Mouse (Mus musculus) left cerebral cortex, postnatal 4 days (tissue): ENCODE results near the gene Ebpl. TPM values are rescaled to one million over a fixed set of nuclear protein-coding genes. Genes with fewer than 3 reads are reported as not detected.
"Not testable (repeated sequence)": the region's sequence is repeated elsewhere in the genome, so short reads cannot be mapped to it uniquely, and the experiment has no call there.

Experiments
- DNase-seq: peaks from one replicate; pipeline ENCODE4 v3.0.0-alpha.2; 2022
- intact Hi-C: fragments of 180-260 bp; cut with DNase I; formaldehyde crosslinking; loops from one replicate; pipeline ENCODE4 v1.15.1; 2025
- total RNA-seq, 2 experiments: library from RNA; stranded (reverse); gene quantifications; 2 replicates each; pipeline ENCODE4 v1.2.3; 2021

The Ebpl gene
- total RNA-seq, 2 experiments from 2014 or later, result 7.0 to 7.4 TPM

GRCm38 (mm10) chr14:61330591-61330990 lies 29.6 kb downstream of the Ebpl start:
- DNase-seq, result peak; percentile 78
- intact Hi-C loops, result loop anchor here (5.0 kb wide), 1 partner anchor 167 kb away; no protein-coding TSS in a partner anchor

- intact Hi-C loops, result no loop called here
- peak; percentile 84 for DNase-seq
These were observed 32.4 kb downstream of the Ebpl start for GRCm38 (mm10) chr14:61327618-61328450.

GRCm38 (mm10) chr14:61327007-61327406 lies 33.2 kb downstream of the Ebpl start:
- DNase-seq, intact Hi-C loops: not testable (repeated sequence)

GRCm38 (mm10) chr14:61322740-61323139 lies 37.5 kb downstream of the Ebpl start:
- no peak for DNase-seq
- intact Hi-C loops, result no loop called here

GRCm38 (mm10) chr14:61321200-61321599 lies 39.0 kb downstream of the Ebpl start:
- DNase-seq, result no peak
- intact Hi-C loops, result no loop called here

GRCm38 (mm10) chr14:61320765-61321164 lies 39.5 kb downstream of the Ebpl start:
- intact Hi-C loops, result no loop called here
- DNase-seq, result no peak

- intact Hi-C loops, result no loop called here
- DNase-seq, result peak; percentile 56
These were observed 43.4 kb downstream of the Ebpl start for GRCm38 (mm10) chr14:61316861-61317260.

- peak; percentile 26 for DNase-seq
- intact Hi-C loops, result no loop called here
These were observed 49.3 kb downstream of the Ebpl start for GRCm38 (mm10) chr14:61310963-61311362.

- DNase-seq, result no peak
- intact Hi-C loops, result no loop called here
These were observed 50.0 kb downstream of the Ebpl start for GRCm38 (mm10) chr14:61310036-61310772.

- intact Hi-C loops, result no loop called here
- DNase-seq, result no peak
These were observed 50.6 kb downstream of the Ebpl start, which contains the start of gene Arl11 for GRCm38 (mm10) chr14:61309593-61309992. Gene Arl11, plus strand, starts transcription at chr14:61309753.

GRCm38 (mm10) chr14:61303969-61304609 lies 56.1 kb downstream of the Ebpl start:
- intact Hi-C loops, result no loop called here
- DNase-seq, result no peak

- intact Hi-C loops, result no loop called here
- DNase-seq, result no peak
These were observed 57.8 kb downstream of the Ebpl start for GRCm38 (mm10) chr14:61302428-61302827.

- no peak for DNase-seq
- intact Hi-C loops, result no loop called here
These were observed 58.9 kb downstream of the Ebpl start for GRCm38 (mm10) chr14:61301323-61301722.

- intact Hi-C loops, result loop anchor here (10.0 kb wide), 3 partner anchors 55 to 165 kb away; partner anchors contain the start of gene Sacs
- no peak for DNase-seq
These were observed 60.4 kb downstream of the Ebpl start for GRCm38 (mm10) chr14:61299810-61300209.

- intact Hi-C loops, result loop anchor here (5.0 to 10.0 kb wide), 4 partner anchors 50 to 497 kb away; partner anchors contain the start of gene Sacs
- peak; percentile 56 for DNase-seq
These were observed 65.5 kb downstream of the Ebpl start for GRCm38 (mm10) chr14:61294738-61295079.

GRCm38 (mm10) chr14:61293884-61294737 lies 66.1 kb downstream of the Ebpl start:
- DNase-seq, result peak; percentile 68
- intact Hi-C loops, result loop anchor here (5.0 to 10.0 kb wide), 4 partner anchors 49 to 497 kb away; partner anchors contain the start of gene Sacs

- intact Hi-C loops, result loop anchor here (5.0 to 10.0 kb wide), 4 partner anchors 46 to 493 kb away; partner anchors contain the start of gene Sacs
- peak; percentile 38 for DNase-seq
These were observed 69.6 kb downstream of the Ebpl start for GRCm38 (mm10) chr14:61290664-61291063.

- DNase-seq, result no peak
- intact Hi-C loops, result no loop called here
These were observed 71.5 kb downstream of the Ebpl start for GRCm38 (mm10) chr14:61288606-61289286.
